Mouse (Mus musculus): ENCODE data around the gene Ap1ar. TPM values are rescaled to one million over a fixed set of nuclear protein-coding genes. Genes with fewer than 3 reads are reported as not detected.
A peak's percentile ranks its signal among the peaks of the same experiment; 100 is the strongest.

Gene Ap1ar
- polyA plus RNA-seq, 1 experiment from 2014 or later: 13.1 TPM

GRCm38 (mm10) chr3:127762403-127762802, 74.9 kb downstream of the Ap1ar start:
- Histone ChIP-seq H3K4me2 (ENCODE audit: low read depth, low read length) (no peak overlapping the region), H3K27ac (ENCODE audit: low read length) (no peak overlapping the region), H3K4me1 (ENCODE audit: control insufficient read depth, low read depth, low read length) (no peaks in the 10 kb centered on the region; the same call in 1 of the 2 replicates), H3K9me3 (replicated peaks; ENCODE audit: control insufficient read depth, low read length) (no peaks in the 10 kb centered on the region), H3K9ac (ENCODE audit: low read depth, low read length) (no peak overlapping the region), H3K4me3 (ENCODE audit: low read depth, low read length) (no peak overlapping the region), H3K27me3 (ENCODE audit: control insufficient read depth, insufficient read depth, low read depth, low read length) (no peaks in the 10 kb centered on the region), H3K36me3 (ENCODE audit: control insufficient read depth, insufficient read depth) (no peaks in the 10 kb centered on the region)
- 49% methylated on average over 8 of the region's 8 CpGs for WGBS (ENCODE audit: insufficient replicate concordance)
- ATAC-seq (ENCODE audit: low read depth): no peak

- 7% methylated on average over 8 of the region's 8 CpGs for WGBS (ENCODE audit: insufficient replicate concordance)
- no peak overlapping the region for H3K27ac ChIP-seq (ENCODE audit: low read length)
- no peak for ATAC-seq (ENCODE audit: low read depth)
Observed at GRCm38 (mm10) chr3:127759212-127759611, 78.1 kb downstream of the Ap1ar start.

GRCm38 (mm10) chr3:127758806-127759205, 78.5 kb downstream of the Ap1ar start:
- Histone ChIP-seq H3K27me3 (ENCODE audit: control insufficient read depth, insufficient read depth, low read depth, low read length) (no peaks in the 10 kb centered on the region), H3K9ac (ENCODE audit: low read depth, low read length) (no peak overlapping the region), H3K27ac (ENCODE audit: low read length) (no peak overlapping the region), H3K4me2 (ENCODE audit: low read depth, low read length) (no peak overlapping the region), H3K4me1 (ENCODE audit: control insufficient read depth, low read depth, low read length) (no peaks in the 10 kb centered on the region; the same call in 1 of the 2 replicates), H3K36me3 (ENCODE audit: control insufficient read depth, insufficient read depth) (no peaks in the 10 kb centered on the region), H3K4me3 (ENCODE audit: low read depth, low read length) (no peak overlapping the region), H3K9me3 (replicated peaks; ENCODE audit: control insufficient read depth, low read length) (no peaks in the 10 kb centered on the region)
- ATAC-seq (ENCODE audit: low read depth): no peak
- WGBS (ENCODE audit: insufficient replicate concordance): 67% methylated on average over 4 of the region's 4 CpGs

More at GRCm38 (mm10) chr3:127759212-127759611, 78.1 kb downstream of the Ap1ar start:
- Histone ChIP-seq H3K27me3 (ENCODE audit: control insufficient read depth, insufficient read depth, low read depth, low read length) (no peaks in the 10 kb centered on the region), H3K9me3 (replicated peaks; ENCODE audit: control insufficient read depth, low read length) (no peaks in the 10 kb centered on the region), H3K4me1 (ENCODE audit: control insufficient read depth, low read depth, low read length) (no peaks in the 10 kb centered on the region; the same call in 1 of the 2 replicates), H3K4me2 (ENCODE audit: low read depth, low read length) (no peak overlapping the region), H3K4me3 (ENCODE audit: low read depth, low read length) (no peak overlapping the region), H3K9ac (ENCODE audit: low read depth, low read length) (no peak overlapping the region), H3K36me3 (ENCODE audit: control insufficient read depth, insufficient read depth) (no peaks in the 10 kb centered on the region)

GRCm38 (mm10) chr3:127757886-127758301, 79.4 kb downstream of the Ap1ar start:
- Histone ChIP-seq H3K4me3 (ENCODE audit: low read depth, low read length) (no peak overlapping the region), H3K27ac (ENCODE audit: low read length) (no peak overlapping the region), H3K9ac (ENCODE audit: low read depth, low read length) (no peak overlapping the region), H3K27me3 (ENCODE audit: control insufficient read depth, insufficient read depth, low read depth, low read length) (no peaks in the 10 kb centered on the region), H3K4me1 (ENCODE audit: control insufficient read depth, low read depth, low read length) (no peaks in the 10 kb centered on the region; the same call in 1 of the 2 replicates), H3K4me2 (ENCODE audit: low read depth, low read length) (no peak overlapping the region), H3K36me3 (ENCODE audit: control insufficient read depth, insufficient read depth) (no peaks in the 10 kb centered on the region), H3K9me3 (replicated peaks; ENCODE audit: control insufficient read depth, low read length) (no peaks in the 10 kb centered on the region)
- peak; percentile 60; the same call in 1 of the 2 replicates for ATAC-seq (ENCODE audit: low read depth)

Other genes starting within 250 kb of the Ap1ar start
- gene Neurog2, start 204.4 kb downstream of the Ap1ar start, polyA plus RNA-seq (2015; fragmentation: Nextera tagmentation; extraction: Ambion mirVana): not detected in 2 replicates
- 0.56 and 0.63 TPM in 2 replicates for gene Alpk1, start 57.0 kb downstream of the Ap1ar start, polyA plus RNA-seq (2015; fragmentation: Nextera tagmentation; extraction: Ambion mirVana)
- 14.6 and 16.5 TPM in 2 replicates for gene Tifa, start 47.7 kb downstream of the Ap1ar start, polyA plus RNA-seq (2015; fragmentation: Nextera tagmentation; extraction: Ambion mirVana)
- gene Fam241a, start 58.8 kb upstream of the Ap1ar start, polyA plus RNA-seq (2015; fragmentation: Nextera tagmentation; extraction: Ambion mirVana): 30.8 and 32.7 TPM in 2 replicates

All from liver, embryonic 16.5 days (tissue).